12 mouse cellular contexts compared by ENCODE assay signal in genomic region chr2:150669454-150670045, GRCm38 (mm10). TPM values are rescaled to one million over a fixed set of nuclear protein-coding genes. Genes with fewer than 3 reads are reported as not detected.
DNase-seq lines count a peak whose midpoint lies in the region; ATAC-seq and TF ChIP-seq lines count a peak whose summit lies in the region.
"Had no signal": no experiment of that assay in that cellular context is flagged by ENCODE, and none has a peak within 500 bp of the region (broad histone marks: within the 10 kb centered on the region; RNA-seq: fewer than 3 reads in every experiment).

No protein-coding gene starts in this region.

- no peak for TF ChIP-seq EP300 in stomach, postnatal 0 days (optimal IDR thresholded peaks at IDR 0.05)

- no peak overlapping the region for H3K9ac ChIP-seq in lung, embryonic 16.5 days (ENCODE audit: low read length)
- H3K9ac ChIP-seq in stomach, postnatal 0 days (ENCODE audit: low read length), result no peak overlapping the region

- intact Hi-C loops in gastrocnemius, postnatal 36 days (cut with DNase I), result no loop called here

- H3K4me1 ChIP-seq in lung, embryonic 16.5 days (replicated peaks; ENCODE audit: control insufficient read depth, insufficient read depth, low read length), result peaks cover 16% of the 10 kb centered on the region
- H3K4me1 ChIP-seq in stomach, postnatal 0 days (replicated peaks; ENCODE audit: control insufficient read depth, insufficient read depth), result peaks cover 3% of the 10 kb centered on the region; the same call in 1 of the 2 replicates

- H3K9me3 ChIP-seq in lung, embryonic 16.5 days (ENCODE audit: control insufficient read depth, low read length), result no peaks in the 10 kb centered on the region
- no peaks in the 10 kb centered on the region for H3K9me3 ChIP-seq in stomach, postnatal 0 days (ENCODE audit: control insufficient read depth, low read length)

- no peak overlapping the region for H3K4me2 ChIP-seq in lung, embryonic 16.5 days (ENCODE audit: low read depth, low read length)
- peak overlapping the region; percentile 89; the same call in 1 of the 2 replicates for H3K4me2 ChIP-seq in stomach, postnatal 0 days (replicated peaks; ENCODE audit: low read depth)

- H3K27ac ChIP-seq in lung, embryonic 16.5 days (ENCODE audit: low read length), result peak overlapping the region; percentile 67
- H3K27ac ChIP-seq in stomach, postnatal 0 days (replicated peaks), result peak overlapping the region; percentile 93

- H3K4me3 ChIP-seq in lung, embryonic 16.5 days (ENCODE audit: low read length), result no peak overlapping the region
- no peak overlapping the region for H3K4me3 ChIP-seq in stomach, postnatal 0 days (ENCODE audit: low read depth, low read length)

- peaks cover 2% of the 10 kb centered on the region; the same call in 1 of the 2 replicates for H3K27me3 ChIP-seq in lung, embryonic 16.5 days (ENCODE audit: control insufficient read depth, insufficient read depth, low read depth, low read length)
- H3K27me3 ChIP-seq in stomach, postnatal 0 days (ENCODE audit: control insufficient read depth, insufficient read depth, low read length), result no peaks in the 10 kb centered on the region

- 65% methylated on average over 2 of the region's 2 CpGs for WGBS in lung, embryonic 16.5 days
- 44% methylated on average over 2 of the region's 2 CpGs for WGBS in stomach, postnatal 0 days

- no peak for ATAC-seq in lung, embryonic 16.5 days (ENCODE audit: low read depth)
- peak; percentile 46 for ATAC-seq in stomach, postnatal 0 days (ENCODE audit: low FRiP score, low TSS enrichment)

- no peaks in the 10 kb centered on the region for H3K36me3 ChIP-seq in lung, embryonic 16.5 days (ENCODE audit: control insufficient read depth, insufficient read depth, low read length)
- H3K36me3 ChIP-seq in stomach, postnatal 0 days (ENCODE audit: control insufficient read depth, insufficient read depth, low read length), result no peaks in the 10 kb centered on the region

- TF ChIP-seq CTCF in stomach, postnatal 0 days (IDR thresholded peaks at IDR 0.05; ENCODE audit: low read depth), result no peak

- DNase-seq in gastrocnemius, postnatal 10 days, result peak; percentile 28
- DNase-seq in gastrocnemius, postnatal 36 days, result no peak
- peak; percentile 27 for DNase-seq in retina, postnatal 1 day
- no peak for DNase-seq in retina, embryonic 14.5 days (ENCODE audit: low spot score)
- peak; percentile 40 for DNase-seq in stomach, postnatal 0 days (ENCODE audit: low spot score)
- DNase-seq in cerebellum, postnatal 4 days (ENCODE audit: low spot score in 2 of 2), result no peak
- no peak for DNase-seq in cerebellum, adult 8-10 months
- DNase-seq: cerebellum, adult 9-11 months; kidney, adult 8-10 months had no signal

RNA-seq across cellular contexts. Expression of gene Acss1, which starts 1.2 kb away (rescaled TPM):
- 10 to 100 TPM; 18.0 to 22.1 TPM for total RNA-seq in gastrocnemius, postnatal 10 days (2021)
- total RNA-seq in gastrocnemius, postnatal 36 days (2021), result 10 to 100 TPM; 10.7 to 26.5 TPM
- polyA plus RNA-seq in lung, embryonic 16.5 days (2015; fragmentation: Nextera tagmentation; extraction: Ambion mirVana), result 11.3 and 14.7 TPM in 2 replicates
- polyA plus RNA-seq in stomach, postnatal 0 days (2015; fragmentation: Nextera tagmentation; extraction: Ambion mirVana), result 28.2 and 35.7 TPM in 2 replicates

RNA-seq across cellular contexts. Expression of gene Vsx1, which starts 19.6 kb away (rescaled TPM):
- not detected for total RNA-seq in gastrocnemius, postnatal 10 days (2021)
- not detected for total RNA-seq in gastrocnemius, postnatal 36 days (2021)
- polyA plus RNA-seq in lung, embryonic 16.5 days (2015; fragmentation: Nextera tagmentation; extraction: Ambion mirVana), result not detected in 2 replicates
- not detected in 2 replicates for polyA plus RNA-seq in stomach, postnatal 0 days (2015; fragmentation: Nextera tagmentation; extraction: Ambion mirVana)
- polyA plus RNA-seq: heart, embryonic 14.5 days; limb, embryonic 11.5 days had no signal

Comparison
In these comparisons a context has a peak if more than half of its experiments do, and no peak if none do; other contexts are left out.
1. DNase-seq: peak in gastrocnemius, postnatal 10 days (single experiment), retina, postnatal 1 day (single experiment) and stomach, postnatal 0 days (single experiment); none in gastrocnemius, postnatal 36 days (0 of 2), retina, embryonic 14.5 days (single experiment), cerebellum, postnatal 4 days (0 of 2) and cerebellum, adult 8-10 months (single experiment).